Mouse (Mus musculus) urinary bladder, postnatal 25 days (tissue): ENCODE measurements around the gene Tcf25.
"Not testable (repeated sequence)": the region's sequence is repeated elsewhere in the genome, so short reads cannot be mapped to it uniquely, and the experiment has no call there.

Experiments used
- DNase-seq: peaks from one replicate; pipeline ENCODE4 v3.0.0; 2022; ENCODE audit warnings: low spot score

Gene Tcf25

DNA sequence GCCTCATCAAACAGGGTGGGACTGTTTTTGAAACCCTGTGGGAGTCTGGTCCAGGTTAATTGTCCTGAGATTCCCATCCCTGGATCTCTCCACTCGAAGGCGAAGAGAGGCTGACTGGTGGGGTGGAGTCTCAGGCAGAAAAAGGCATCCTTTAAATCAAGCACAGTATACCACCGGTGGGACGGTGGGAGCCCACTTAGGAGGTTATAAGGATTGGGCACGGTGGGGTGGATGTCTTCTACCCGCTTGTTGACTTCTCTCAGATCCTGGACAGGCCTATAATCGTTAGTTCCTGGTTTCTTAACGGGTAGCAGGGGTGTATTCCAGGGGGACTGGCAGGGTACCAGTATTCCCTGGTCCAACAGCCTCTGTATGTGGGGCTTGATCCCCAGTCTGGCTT lies 57.4 kb downstream of the Tcf25 start:
- DNase-seq = not testable (repeated sequence)

DNA sequence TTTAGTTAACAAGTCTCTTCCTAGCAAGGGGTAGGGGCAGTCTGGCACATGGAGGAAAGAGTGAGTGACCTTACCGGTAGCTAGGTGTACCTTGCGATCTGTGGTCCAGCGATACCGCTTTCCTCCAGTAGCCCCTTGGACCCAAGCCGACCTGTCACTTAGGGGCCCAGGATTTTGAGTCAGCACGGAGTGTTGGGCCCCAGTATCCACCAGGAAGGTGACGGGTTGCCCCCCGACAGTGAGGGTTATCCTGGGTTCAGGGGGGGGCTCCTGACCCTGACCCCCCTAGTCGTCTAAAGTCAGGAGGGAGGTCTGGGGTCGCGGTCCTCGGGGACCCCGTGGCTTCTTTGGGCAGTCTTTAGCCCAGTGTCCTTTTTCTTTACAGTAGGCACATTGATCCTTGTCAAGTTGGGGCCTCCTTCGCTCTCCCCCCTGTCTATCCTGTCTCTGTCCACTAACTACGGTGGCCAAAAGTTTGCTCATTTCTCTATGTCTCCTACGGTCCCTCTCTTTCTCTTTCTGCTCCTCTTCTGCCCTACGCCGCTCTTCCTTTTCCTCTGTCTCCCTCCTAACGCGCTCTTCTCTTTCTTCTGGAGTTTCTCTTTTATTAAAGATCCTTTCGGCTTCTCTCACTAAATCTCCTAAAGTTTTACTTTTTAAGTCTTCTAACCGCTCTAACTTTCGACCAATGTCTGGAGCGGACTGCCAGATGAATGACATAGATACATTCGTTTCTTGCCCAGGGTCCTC lies 58.2 kb downstream of the Tcf25 start:
- no peak for DNase-seq

DNA sequence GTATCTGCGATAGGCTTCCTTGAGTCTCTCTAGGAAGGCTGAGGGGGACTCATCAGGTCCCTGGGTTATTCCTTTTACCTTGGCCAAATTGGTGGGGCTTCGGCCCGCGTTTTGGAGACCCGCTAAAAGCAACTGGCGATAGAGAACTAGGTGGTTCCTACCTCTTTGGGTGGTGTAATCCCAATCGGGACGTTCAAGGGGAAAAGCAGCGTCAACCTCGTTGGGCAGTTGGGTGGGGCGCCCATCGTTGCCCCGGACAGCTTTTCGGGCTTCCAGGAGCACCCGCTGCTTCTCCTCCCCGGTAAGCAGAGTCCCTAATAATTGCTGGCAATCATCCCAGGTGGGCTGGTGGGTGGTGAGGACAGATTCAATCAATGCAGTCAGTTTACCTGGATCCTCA lies 58.8 kb downstream of the Tcf25 start:
- no peak for DNase-seq

DNA sequence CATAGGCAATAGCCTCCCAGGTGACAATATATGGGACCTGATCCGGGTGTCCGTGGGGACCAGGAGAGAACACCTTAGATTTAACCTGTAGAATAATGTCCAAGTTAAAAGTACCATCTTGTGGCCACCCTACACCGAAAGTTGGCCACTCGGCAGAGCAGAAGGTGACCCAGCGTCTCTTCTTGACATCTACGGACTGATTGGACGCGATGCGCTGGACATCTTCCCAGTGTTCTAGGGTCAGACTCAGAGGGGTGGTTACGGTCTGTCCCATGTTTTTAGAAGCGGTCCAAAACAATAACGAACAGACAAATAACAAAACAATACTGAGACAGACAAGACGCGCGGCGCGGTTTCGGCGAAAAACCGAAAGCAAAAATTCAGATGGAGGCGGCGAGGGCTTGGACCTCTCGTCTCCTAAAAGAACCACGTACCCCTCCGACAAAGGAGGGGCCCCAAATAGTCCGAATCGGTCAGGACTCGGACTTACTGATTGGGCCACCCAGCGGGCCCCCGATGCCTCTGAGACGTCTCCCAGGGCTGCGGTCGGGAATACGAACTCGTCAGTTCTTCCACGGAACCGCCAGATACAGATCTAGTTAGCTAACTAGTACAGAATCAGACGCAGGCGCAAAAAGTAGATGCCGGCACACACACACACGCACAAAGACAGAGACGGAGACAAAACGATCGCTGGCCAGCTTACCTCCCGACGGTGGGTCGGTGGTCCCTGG lies 59.9 kb downstream of the Tcf25 start:
- DNase-seq = not testable (repeated sequence)

DNA sequence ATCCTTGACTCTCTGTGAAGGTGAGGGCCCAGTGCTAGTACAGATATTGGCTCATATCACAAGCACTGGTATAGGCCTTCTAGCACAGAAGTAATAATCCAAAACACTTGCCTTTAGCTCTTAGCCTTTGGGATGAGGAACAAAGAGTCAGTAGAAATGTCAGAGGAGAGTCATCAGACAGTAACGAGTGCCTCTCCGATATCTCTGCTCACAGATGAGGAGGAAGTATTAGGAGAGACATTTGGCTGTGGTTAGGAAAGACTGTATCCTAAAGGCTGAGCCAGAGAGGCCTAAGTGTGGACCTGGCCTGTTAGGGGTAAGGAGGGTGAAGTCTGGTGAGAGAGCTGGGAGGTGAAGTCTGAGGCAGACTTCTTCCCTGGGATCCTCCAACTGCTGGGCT lies 68.2 kb downstream of the Tcf25 start:
- DNase-seq = no peak

DNA sequence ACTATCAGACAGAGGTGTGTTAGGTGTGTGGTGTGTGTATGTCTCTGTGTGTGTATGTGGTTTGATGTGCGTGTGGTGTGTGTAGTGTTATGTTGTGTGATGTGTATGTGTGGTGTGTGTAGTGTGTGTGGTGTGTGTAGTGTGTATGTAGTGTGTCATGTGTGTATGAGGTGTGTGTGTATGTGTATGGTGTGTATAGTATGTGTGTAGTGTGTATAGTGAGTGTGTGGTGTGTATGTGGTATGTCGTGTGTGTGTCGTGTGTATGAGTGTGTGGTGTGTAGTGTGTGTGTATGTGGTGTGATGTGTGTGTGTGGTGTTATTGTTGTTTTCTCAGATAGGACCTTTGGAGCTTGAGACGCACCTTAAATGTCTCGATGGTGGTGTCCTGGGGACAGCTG lies 68.8 kb downstream of the Tcf25 start:
- DNase-seq = no peak

DNA sequence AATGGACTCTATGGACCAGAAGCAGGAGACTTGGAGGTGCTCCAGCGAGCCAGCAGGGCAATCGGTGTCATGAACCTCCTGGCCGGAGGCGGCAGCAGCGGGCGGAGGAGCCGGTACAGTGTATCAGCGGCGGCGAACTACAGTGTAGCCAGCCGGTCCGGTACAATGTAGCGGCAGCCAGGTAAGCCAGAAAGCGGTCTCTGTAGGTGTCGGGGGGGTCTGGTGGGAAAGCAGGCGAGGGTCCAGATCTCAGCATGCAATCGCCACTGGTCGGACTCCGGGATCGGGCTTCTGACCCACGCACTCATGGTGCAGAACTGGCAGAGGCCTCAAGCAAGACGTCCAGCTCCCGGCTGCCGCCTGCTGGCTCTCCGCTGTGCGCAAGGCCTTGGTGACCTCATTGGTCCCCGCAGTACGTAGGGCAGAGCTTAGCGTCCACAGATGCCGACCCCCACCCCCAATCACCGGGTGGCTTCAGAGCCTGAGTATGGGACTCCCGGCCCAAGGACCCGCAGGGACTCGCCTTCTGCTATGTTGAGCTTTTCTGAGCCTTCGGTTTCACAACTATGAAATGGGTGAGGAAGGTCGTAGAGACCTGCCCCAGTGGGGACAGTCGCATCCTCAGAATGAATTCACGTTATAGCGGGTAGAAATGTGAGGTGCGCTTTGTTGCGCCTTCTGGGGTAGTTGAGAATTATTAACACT lies 69.5 kb downstream of the Tcf25 start:
- peak; percentile 96 for DNase-seq

DNA sequence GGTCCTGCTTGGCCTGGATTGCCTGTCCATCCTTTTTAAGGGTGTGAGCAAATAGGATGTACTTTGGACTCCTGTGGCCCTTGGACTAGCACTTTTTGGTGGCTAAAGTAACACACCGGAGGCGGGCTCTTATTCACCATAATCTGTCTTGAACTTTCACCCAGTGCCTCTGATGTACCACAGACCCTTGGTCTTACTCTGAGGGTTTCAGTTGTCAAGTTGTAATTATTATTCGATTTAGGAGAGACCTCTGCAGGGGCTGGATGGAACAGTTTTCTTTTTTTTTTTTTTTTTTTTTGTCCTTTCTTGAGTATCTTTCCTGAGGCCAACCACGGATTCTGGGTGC lies 70.0 kb downstream of the Tcf25 start:
- DNase-seq = no peak

DNA sequence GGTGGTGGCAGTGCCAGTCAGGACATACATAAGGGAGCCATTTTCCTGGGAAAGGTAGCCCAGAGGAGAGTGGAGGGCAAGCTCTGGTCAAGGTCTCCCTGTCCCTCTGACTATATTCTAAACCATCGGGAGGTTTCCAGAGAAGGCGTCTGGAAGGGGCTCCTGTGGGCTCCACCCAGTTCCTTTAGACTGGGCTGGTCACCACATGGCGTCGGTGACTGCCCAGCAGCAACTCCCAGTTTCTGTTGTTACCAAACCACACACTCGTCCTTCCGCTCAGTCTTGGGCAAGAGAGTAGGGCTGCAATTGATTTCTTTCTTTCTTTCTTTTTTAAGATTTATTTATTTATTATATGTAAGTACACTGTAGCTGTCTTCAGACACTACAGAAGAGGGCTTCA lies 70.6 kb downstream of the Tcf25 start:
- DNase-seq = no peak

DNA sequence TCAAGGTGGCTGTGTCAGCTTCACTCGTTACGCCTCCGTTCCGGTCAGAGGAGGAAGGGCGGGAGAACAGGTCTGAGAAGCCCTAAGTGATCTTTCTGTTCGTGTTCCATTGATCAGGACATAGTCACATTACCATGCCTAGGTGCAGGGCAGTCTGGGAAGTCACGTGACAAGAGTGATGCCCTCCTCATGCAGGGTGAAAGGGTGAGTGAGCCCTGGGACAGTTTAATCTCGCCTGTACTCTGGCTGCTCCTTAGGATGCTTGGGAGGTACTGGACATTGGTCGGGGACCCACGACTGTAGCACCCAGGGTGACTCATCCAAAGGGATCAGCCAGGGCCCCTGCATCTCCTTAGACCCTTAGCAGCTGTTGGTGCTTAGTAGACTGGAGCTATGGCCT lies 72.4 kb downstream of the Tcf25 start:
- no peak for DNase-seq

DNA sequence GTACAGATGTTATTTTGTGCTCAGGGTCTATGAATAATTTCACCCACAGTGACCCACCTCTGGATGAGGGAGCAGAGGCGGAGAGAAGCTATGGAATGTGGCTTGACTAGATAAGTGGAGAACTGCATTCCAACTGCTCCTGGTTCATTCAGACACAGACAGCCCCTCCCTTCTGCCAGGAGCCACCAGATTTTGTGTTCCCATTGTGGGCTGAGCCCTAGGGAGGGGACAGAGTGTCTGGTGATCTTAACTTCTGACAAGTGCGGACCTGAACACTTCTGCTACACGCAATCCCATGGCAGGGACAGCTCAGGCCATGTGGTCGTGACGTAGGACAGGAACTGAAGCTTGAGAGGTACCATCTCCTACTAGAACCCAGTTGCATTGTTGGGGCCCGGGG lies 73.2 kb downstream of the Tcf25 start:
- DNase-seq = no peak

DNA sequence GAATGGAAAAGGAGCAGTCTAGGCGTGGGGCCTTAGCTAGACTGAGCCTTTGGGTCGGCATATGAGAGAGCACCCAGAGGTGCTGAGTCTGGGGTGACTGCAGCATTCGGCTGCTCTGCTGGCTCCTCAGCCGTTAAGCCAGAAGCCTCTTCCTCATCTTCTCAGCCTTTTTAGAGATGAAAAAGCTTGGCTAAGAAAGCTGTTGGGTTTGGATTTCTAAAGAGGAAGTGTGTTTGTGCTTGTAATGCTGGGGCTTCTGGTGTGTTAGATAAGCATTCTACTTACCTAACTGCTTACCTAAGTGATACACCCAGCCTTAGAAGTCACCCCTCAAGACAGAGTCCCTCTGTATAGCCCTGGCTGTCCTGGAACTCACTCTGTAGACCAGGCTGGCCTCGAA lies 77.2 kb downstream of the Tcf25 start:
- DNase-seq = no peak

DNA sequence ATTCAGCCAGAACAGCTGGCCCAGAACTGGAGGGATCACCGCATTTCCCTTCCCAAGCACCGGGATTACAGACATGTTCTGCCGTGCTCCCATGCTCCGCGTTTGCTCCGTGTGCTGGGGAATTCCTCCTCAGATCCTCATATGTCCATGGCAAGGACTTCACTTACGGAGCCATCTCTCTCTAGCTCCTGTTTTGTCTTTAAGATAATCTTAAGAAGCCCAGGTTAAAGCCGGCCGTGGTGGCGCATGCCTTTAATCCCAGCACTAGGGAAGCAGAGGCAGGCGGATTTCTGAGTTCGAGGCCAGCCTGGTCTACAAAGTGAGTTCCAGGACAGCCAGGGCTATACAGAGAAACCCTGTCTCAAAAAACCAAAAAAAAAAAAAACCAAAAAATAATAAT lies 78.2 kb downstream of the Tcf25 start:
- DNase-seq = not testable (repeated sequence)

DNA sequence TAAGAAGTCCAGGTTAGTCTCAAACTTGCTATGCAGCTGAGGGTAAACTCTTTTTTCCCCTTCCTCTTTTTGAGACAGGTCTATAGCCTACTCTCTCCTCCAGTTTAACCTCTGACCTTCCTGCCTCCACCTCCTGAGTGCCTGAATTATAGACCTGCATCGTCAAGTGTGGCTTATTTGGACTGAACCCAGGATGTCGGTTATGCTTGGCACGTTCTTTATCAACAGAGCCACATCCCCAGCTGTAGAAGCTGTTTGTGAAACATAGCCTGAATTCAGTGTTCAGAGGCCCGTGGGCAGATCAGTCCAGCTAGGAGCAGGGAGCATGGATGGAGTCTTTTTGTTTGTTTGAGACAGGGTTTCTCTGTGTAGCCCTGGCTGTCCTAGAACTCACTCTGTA lies 78.6 kb downstream of the Tcf25 start:
- DNase-seq = no peak

DNA sequence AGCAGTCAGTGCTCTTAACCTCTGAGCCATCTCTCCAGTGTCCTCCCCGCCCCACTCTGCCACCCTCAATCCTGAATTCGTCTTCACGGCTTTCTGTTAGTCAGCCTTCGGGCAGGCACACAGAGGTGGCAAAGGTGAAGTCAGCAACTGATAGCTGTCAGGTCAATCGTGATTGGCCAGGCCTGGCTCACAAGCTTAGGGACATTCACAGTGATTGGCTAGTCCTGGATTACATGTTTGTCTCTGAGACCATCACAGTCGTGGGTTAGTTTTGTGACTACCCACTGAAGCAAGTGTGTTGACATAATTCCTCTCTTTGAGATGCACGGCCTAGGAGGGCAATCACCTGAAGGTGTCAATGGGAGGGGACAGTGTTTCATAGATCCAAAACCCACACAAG lies 79.7 kb downstream of the Tcf25 start:
- DNase-seq = no peak
